Mouse (Mus musculus) layer of hippocampus, adult 2 months (tissue): ENCODE data around the gene Rbp7. TPM values are rescaled to one million over a fixed set of nuclear protein-coding genes. Genes with fewer than 3 reads are reported as not detected.
"Not testable (repeated sequence)": the region's sequence is repeated elsewhere in the genome, so short reads cannot be mapped to it uniquely, and the experiment has no call there.

ENCODE experiments used
- DNase-seq, 2 experiments: peaks; one replicate each; pipeline ENCODE4 v3.0.0; 2022; ENCODE audit warnings: low spot score in 2 of 2
- H3K27ac ChIP-seq: fragments of 200-600 bp; 2 replicates; pipeline ENCODE4 v1.8.1; 2022
- H3K4me3 ChIP-seq: fragments of 200-600 bp; 2 replicates; pipeline ENCODE4 v1.8.1; 2022; ENCODE audit warnings: mild to moderate bottlenecking
- CTCF ChIP-seq: fragments of 200-600 bp; conservative IDR thresholded peaks from 2 replicates; pipeline ENCODE4 v1.8.1; 2022; ENCODE audit warnings: antibody characterized with exemption, mild to moderate bottlenecking, moderate library complexity
- total RNA-seq, 2 experiments: library from RNA; stranded (reverse); gene quantifications; 2 replicates each; pipeline ENCODE4 v1.2.3; 2021

Rbp7 gene
- total RNA-seq, 2 experiments from 2014 or later: not detected

- Histone ChIP-seq H3K4me3 (peak overlapping the region; percentile 45), H3K27ac (peak overlapping the region; percentile 89)
- no peak for DNase-seq
- TF ChIP-seq CTCF: no peak
Observed at GRCm38 (mm10) chr4:149445868-149446267, 8.9 kb downstream of the Rbp7 start.

GRCm38 (mm10) chr4:149444964-149445701 is 9.6 kb downstream of the Rbp7 start:
- peak; percentile 77 to 84 for DNase-seq
- peak overlapping the region; percentile 89 for H3K27ac ChIP-seq
- peak overlapping the region; percentile 45 for H3K4me3 ChIP-seq
- TF ChIP-seq CTCF: peak; percentile 85

- no peak for DNase-seq
- TF ChIP-seq CTCF: no peak
- Histone ChIP-seq H3K27ac (no peak overlapping the region), H3K4me3 (no peak overlapping the region)
Observed at GRCm38 (mm10) chr4:149444465-149444864, 10.3 kb downstream of the Rbp7 start.

GRCm38 (mm10) chr4:149442436-149442835 is 12.3 kb downstream of the Rbp7 start:
- H3K4me3 ChIP-seq: no peak overlapping the region
- no peak overlapping the region for H3K27ac ChIP-seq
- TF ChIP-seq CTCF: no peak
- DNase-seq: no peak

DNA sequence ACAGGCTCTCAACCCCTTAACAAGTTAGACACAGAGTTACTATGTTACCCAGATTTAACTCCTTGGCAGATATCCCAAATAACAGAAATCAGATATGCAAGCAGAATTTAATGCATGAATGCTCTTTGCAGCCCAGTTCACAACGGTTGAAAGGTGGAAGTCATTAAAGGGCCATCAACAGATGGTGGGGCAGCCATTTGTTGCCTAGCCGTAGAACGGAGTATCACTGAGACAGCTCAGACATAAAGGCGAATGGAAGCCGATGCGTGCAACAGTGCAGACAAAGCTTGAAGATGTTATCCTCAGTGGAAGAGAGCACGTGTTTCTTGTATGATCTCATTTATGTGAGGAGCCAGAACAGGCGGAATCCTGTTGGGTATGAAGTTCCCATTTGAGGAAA is 14.2 kb downstream of the Rbp7 start:
- no peak overlapping the region for H3K4me3 ChIP-seq
- no peak for TF ChIP-seq CTCF
- H3K27ac ChIP-seq: no peak overlapping the region
- no peak for DNase-seq

DNA sequence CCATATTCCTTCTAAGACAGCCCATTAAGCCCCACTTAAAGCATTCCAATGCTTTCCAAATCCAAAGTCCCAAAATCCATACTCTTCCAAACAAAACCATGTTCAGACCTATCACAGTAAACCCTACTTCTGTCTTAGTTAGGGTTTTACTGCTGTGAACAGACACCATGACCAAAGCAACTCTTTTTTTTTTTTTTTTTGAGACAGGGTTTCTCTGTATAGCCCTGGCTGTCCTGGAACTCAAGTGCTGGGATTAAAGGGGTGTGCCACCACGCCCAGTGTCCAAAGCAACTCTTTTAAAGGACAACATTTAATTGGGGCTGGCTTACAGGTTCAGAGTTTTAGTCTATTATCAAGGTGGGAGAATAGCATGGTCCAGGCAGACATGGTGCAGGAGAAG is 22.9 kb downstream of the Rbp7 start:
- H3K27ac ChIP-seq, H3K4me3 ChIP-seq, DNase-seq: not testable (repeated sequence)

GRCm38 (mm10) chr4:149429592-149429991 is 25.2 kb downstream of the Rbp7 start:
- no peak overlapping the region for H3K27ac ChIP-seq
- TF ChIP-seq CTCF: no peak
- H3K4me3 ChIP-seq: no peak overlapping the region
- no peak for DNase-seq

DNA sequence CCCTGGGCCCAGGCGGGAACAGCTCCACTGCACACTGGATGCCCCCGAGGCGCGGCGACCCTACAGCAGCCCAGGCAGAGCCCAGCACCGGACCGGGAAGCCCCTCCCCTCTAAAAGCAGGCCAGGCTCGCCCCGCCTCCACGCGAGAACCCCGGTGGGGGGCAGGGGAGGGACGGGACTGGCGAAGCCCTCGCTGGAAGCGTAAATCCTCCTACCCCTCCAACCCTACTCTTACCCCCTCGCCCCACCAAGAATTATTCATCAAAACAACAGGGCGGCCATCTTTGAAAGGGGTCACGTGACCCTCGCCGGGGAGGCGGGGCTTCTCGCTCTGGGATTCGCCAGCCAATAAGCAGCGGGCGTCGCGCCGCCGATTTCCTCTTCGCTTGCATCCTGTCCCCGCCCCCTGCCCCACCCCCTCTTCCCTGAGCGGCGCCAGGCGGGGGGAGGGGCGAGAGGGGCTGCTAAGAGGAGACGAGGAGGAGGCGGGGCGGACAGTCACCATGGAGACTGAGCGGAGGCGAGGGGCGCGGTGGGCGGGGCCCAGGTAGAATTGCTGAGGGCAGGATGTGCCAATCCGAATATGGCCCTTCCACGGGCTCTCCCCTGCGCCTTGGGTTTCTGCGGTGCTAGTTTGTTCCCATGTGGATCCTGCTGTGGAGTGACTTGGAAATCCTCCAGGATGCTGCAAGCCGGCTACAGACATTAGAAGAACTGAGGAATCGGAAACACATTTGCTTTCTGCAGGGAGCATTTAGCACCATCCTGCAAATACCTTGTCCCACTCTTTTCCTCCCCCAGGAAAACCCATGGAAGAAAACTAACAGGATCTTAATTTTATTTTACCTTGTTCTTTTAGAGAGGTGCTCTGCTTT is 28.2 kb downstream of the Rbp7 start, which contains the start of gene Ube4b:
Gene Ube4b (minus strand): TSS at position 425 of the 875 bp plus-strand sequence.
- DNase-seq: peak; percentile 96 to 98
- Histone ChIP-seq H3K4me3 (peak within 1 kb of the TSS; percentile 88), H3K27ac (peak within 1 kb of the TSS; percentile 96)
- no peak for TF ChIP-seq CTCF

- peak overlapping the region; percentile 88 for H3K4me3 ChIP-seq
- H3K27ac ChIP-seq: peak overlapping the region; percentile 96
- peak in 1 of 2 experiments; percentile 21 for DNase-seq
- no peak for TF ChIP-seq CTCF
Observed at GRCm38 (mm10) chr4:149425801-149426292, 28.9 kb downstream of the Rbp7 start.

DNA sequence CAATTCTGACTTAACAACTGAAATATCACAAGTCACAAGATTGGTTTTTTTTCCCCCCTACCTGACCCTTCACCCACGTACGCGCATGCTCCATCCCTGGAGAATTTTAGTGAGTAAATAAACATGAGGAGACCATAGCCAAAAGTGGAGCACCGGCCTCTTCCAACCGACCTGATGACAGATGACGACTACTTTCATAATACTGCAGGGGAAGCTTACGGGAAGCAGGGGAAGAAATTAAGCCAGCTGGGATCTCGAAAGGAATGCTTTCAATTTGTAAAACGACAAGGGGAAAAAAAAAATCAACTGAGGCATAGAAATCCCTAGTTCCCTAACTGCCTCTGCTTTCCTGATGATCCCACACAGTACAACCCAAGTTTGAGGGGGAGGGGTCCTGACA is 30.0 kb downstream of the Rbp7 start:
- TF ChIP-seq CTCF: no peak
- Histone ChIP-seq H3K27ac (peak overlapping the region; percentile 96), H3K4me3 (peak overlapping the region; percentile 88)
- DNase-seq: no peak

DNA sequence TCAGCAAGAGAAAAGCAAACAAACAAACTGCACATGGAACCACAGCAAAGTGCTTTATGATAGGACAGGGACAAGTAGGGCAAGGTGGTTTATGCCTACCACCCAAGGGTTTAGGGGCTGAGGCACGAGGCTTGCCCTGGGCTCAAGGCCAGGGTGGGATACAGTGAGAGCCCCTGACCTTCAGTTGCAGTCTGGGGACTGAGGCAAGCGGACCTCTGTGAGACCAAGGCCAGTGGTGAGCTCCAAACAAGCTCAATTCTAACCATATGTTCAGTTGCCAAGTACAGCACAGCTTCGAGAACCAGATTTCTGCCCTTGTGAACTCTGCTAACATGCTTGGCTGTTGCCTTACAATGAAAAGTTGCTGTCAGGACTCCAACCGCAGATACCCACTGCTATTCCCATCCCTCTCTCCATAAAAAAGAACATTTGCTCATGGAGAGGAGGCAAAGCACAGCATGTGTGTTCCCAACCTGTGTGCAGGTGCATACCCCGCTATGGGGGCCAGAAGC is 36.9 kb downstream of the Rbp7 start:
- no peak for DNase-seq
- TF ChIP-seq CTCF: no peak
- Histone ChIP-seq H3K27ac (no peak overlapping the region), H3K4me3 (no peak overlapping the region)

DNA sequence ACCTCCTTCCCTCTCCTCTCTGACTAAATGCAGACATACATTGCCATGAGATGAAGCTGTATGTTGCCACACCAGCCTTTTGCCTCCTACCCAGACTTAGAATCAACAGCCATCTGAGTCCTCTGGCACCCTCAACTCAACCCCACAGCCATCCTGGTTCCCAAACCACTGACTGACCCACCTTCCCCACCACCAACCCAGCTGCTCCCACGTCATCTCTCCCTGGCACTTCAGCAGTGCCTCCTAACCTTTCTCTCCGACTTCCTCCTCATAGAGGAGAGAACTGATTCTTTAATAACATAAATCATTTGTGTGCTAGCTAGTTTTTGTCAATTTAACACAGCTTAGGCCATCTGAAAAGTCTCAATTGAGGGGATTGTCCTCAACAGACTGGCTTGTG is 37.8 kb downstream of the Rbp7 start:
- no peak for TF ChIP-seq CTCF
- Histone ChIP-seq H3K4me3 (no peak overlapping the region), H3K27ac (no peak overlapping the region)
- DNase-seq: no peak

- TF ChIP-seq CTCF: no peak
- no peak for DNase-seq
- Histone ChIP-seq H3K27ac (no peak overlapping the region; the same call in 1 of the 2 replicates), H3K4me3 (no peak overlapping the region)
Observed at GRCm38 (mm10) chr4:149416417-149416816, 38.4 kb downstream of the Rbp7 start.
